Mouse (Mus musculus) layer of hippocampus, adult 8-10 months (tissue): ENCODE data around the gene Ess2. TPM values are rescaled to one million over a fixed set of nuclear protein-coding genes. Genes with fewer than 3 reads are reported as not detected.

Experiments
- DNase-seq, 2 experiments: peaks; one replicate each; pipeline ENCODE4 v3.0.0; 2022; ENCODE audit warnings: low spot score in 2 of 2
- total RNA-seq, 4 experiments: library from RNA; stranded (reverse); gene quantifications; 2 replicates each; pipeline ENCODE4 v1.2.4; 2022

The Ess2 gene
- total RNA-seq, 4 experiments from 2014 or later, result 28.5 to 33.3 (median 30.7) TPM

GRCm38 (mm10) chr16:17921325-17922162 is 10.4 kb upstream of the Ess2 start:
- peak; percentile 94 to 97 for DNase-seq

GRCm38 (mm10) chr16:17920586-17920985 is 9.4 kb upstream of the Ess2 start:
- no peak for DNase-seq

DNA sequence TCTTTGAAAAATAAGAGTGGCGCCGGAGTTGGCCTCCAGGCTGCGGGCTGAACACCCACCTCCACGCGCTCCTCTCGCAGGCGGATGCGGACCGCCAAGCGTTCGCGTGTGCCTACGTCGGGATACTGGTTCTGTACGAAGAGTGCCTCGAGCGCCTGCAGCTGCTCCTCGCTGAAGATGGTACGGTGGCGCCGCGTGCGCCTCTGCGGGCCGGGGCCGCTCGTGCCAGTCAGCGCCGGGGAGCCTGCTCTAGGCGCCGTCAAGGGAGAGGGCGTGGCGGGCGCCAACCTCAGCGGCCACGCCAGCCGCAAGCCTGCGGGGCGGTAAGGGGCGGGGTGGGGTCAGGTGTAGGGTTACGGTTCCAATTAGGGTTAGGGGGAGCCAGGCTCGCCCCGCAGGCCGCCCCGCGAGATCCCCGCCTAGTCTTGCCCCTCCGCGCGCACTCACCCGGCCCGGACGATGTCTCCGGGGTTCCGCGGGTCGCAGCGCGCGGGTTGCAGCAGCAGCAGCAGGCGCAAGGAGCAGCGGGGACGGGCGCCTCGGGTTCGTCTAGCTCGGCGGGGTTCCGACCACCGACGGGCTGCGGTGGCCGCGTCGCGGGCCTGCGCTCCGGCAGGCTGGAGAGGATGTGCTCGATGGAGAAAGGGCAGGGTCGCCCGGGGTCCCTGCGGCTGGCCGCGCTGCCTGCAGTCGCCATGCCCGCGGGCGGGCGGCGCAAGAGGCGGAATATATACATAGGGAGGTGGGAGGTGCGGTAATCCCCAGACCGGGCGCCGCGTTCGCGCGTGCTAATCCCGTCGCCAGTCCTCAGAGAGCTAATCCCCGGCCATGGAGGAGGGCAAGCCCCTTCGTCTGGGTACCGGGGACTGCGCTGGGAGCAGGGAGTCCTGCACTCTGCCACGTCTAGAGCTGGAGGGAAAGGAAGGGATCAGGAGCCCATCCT is 3.4 kb upstream of the Ess2 start, which contains the start of gene Gsc2:
Gsc2 (minus strand) TSS at position 753 of the 943 bp plus-strand sequence.
- DNase-seq, result no peak

DNA sequence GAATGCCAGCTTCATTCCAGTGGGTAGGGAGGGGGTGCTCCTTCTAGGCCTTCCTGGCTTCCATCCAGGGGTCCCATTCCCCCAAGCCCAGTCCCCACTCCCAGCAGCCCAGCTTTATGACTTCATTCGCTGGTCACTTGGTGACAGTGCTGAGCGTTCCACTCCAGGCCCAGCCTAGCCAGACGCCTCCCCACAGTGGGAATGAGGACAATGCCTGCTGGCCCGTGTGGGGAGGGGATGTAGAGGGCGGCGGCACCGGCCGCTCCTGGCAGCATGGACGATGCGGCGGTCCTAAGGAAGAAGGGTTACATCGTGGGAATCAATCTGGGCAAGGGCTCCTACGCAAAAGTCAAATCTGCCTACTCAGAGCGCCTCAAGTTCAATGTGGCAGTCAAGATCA is 12.7 kb downstream of the Ess2 start, which contains the start of the genes Dgcr2 and Tssk2:
Dgcr2 (minus strand) TSS at position 101 of the 400 bp plus-strand sequence.
Tssk2 (plus strand) TSS at position 176 of the 400 bp plus-strand sequence.
- DNase-seq, result no peak

- DNase-seq, result no peak
Measured at GRCm38 (mm10) chr16:17896091-17896490, 15.1 kb downstream of the Ess2 start.

DNA sequence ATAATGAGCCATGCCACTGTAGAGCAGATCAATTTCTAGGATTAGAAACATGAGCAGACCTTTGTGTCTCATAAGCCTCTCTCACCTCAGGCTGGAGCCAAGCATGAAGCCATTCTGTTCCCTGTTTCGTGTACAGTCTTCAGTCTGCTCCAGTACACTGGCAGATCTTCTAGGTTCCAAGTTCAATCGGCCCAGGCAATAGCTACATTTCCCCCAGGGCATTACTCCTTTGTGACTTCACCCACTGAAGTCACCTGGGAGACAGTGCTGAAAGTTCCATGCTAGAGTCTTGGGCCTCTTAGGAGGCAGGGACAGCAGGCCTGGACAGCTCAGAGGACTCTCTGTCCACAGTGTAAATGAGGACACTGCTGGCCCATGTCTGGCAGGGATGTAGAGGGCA is 17.2 kb downstream of the Ess2 start, which contains the start of gene Tssk1:
Tssk1 (plus strand) TSS at position 301 of the 400 bp plus-strand sequence.
- DNase-seq, result no peak

- no peak for DNase-seq
Measured at GRCm38 (mm10) chr16:17892606-17893005, 18.5 kb downstream of the Ess2 start.

DNA sequence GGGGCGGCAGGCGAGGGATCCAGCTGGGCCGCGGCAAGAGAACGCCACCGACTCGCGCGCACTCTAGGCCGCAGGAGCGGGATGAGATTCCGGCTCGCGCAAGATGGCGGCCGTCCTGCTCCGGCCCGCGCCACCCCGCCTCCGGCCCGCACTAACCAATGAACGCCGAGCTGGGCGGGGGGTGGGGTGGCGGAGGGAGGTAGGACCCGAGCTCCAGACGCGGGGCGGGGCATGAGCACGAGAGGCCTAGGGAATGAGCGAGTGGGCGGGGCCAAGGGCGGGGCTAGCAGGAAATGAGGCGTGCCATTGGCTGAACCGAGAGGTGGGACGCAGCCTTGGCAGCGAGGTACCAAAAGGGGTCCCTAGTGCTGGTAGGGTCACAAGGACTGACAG is 19.6 kb downstream of the Ess2 start, which contains the start of gene Gm20518:
Gm20518 (minus strand) TSS at position 105 of the 393 bp plus-strand sequence.
- DNase-seq, result peak; percentile 98

- DNase-seq, result peak; percentile 51 to 53
Measured at GRCm38 (mm10) chr16:17890917-17891566, 20.1 kb downstream of the Ess2 start.

DNA sequence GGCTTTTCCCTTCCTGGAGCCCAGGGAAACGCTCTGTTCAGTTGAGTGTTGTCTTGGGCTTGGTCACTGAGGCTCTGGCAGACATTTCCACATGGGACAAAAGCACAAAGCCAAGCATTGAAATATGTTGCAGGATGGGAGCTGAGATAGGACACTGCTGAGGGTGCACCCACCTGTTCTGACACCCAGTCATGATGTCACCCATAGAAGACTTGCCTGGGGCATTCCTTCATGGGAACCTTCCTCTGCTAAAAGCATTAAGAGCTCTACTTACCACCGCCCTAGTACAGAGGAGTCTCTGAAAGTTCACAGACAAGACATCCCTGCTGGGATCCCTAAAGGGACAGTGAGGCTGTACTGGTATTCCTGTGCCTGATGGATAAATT is 20.8 kb downstream of the Ess2 start:
- no peak for DNase-seq

- no peak for DNase-seq
Measured at GRCm38 (mm10) chr16:17889689-17890341, 21.3 kb downstream of the Ess2 start.

GRCm38 (mm10) chr16:17884116-17884515 is 27.0 kb downstream of the Ess2 start:
- DNase-seq, result no peak

- no peak for DNase-seq
Measured at GRCm38 (mm10) chr16:17882196-17882595, 29.0 kb downstream of the Ess2 start.

- no peak for DNase-seq
Measured at GRCm38 (mm10) chr16:17879571-17879970, 31.6 kb downstream of the Ess2 start.

- DNase-seq, result no peak
Measured at GRCm38 (mm10) chr16:17876096-17876495, 35.1 kb downstream of the Ess2 start.

DNA sequence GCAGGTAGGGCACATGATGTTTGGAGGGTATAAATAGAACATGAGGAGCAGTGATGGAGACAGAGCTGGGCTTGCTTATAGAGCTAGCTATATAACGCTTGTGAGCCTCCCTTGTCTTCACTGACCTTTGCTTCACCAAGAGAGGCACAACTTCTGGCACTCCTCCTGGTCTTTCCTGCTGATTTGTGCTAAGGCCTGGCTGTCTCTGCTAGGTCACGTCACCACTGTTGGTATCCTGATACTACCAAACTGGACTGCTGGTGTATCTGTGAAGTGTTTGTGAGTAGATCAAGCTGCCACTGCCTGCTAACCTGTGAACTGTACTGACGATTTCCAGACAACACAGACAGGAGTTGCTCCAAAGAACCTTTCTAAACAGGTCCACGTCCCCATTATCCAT is 36.0 kb downstream of the Ess2 start:
- no peak for DNase-seq

- no peak for DNase-seq
Measured at GRCm38 (mm10) chr16:17872995-17873394, 38.2 kb downstream of the Ess2 start.

DNA sequence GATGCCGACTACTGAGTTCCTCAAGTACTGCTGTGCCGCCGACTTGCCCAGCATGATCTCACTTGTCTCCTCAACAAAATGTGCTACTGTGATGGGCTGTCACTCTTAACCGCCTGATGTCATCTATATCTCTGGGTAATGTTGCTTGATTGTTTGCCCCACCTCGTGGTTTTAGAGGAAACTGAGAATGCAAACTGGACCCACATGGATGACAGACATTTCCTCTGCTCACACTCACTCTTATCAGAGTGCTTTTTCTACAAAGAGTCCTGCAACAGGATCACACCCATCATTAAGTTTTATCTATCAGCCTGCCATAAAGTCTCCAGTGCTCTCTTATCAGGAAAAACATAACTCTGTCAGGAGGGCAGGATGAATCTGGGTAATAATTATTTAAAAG is 39.9 kb downstream of the Ess2 start:
- no peak for DNase-seq

GRCm38 (mm10) chr16:17865770-17866169 is 45.4 kb downstream of the Ess2 start:
- DNase-seq, result no peak

DNA sequence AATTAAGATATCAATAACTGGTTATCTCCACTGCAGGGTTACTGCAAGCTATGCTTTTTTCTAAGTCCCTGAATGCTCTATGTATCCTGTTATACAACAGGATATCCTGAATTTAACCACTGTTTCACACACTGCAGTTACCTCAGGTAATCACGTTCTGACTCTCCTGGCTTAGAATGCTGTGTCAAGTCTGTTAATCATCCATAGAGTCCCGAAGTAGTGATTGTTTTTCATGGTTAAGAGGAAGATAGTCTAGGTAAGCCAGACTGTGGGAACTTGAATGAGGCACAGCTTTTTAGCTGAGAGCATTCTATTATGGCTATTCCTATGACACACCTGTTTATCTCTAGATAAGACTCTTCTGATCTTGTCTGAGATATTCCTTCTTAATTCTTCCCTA is 45.9 kb downstream of the Ess2 start:
- DNase-seq, result no peak

- DNase-seq, result no peak
Measured at GRCm38 (mm10) chr16:17858592-17858991, 52.6 kb downstream of the Ess2 start.
